Mouse (Mus musculus) c-Kit-negative CD71-positive TER-119-positive erythroid progenitor cells, embryonic 14.5 days (primary cell): ENCODE data around the gene Csl.

Source experiments
- DNase-seq: peaks from one replicate; pipeline ENCODE4 v3.0.0-alpha.2; 2013; ENCODE audit warnings: low read depth, low spot score

Csl gene

GRCm38 (mm10) chr10:99759558-99759957, at the start of gene Csl:
Gene Csl, minus strand, starts transcription at chr10:99759658.
- no peak for DNase-seq

- no peak for DNase-seq
Observed at GRCm38 (mm10) chr10:99789418-99789817, 30.0 kb upstream of the Csl start.

GRCm38 (mm10) chr10:99774228-99775120, 15.0 kb upstream of the Csl start:
- no peak for DNase-seq

GRCm38 (mm10) chr10:99750146-99750545, 9.3 kb downstream of the Csl start:
- DNase-seq = no peak

GRCm38 (mm10) chr10:99748668-99749260, 10.7 kb downstream of the Csl start:
- no peak for DNase-seq

- DNase-seq = no peak
Observed at GRCm38 (mm10) chr10:99748009-99748408, 11.4 kb downstream of the Csl start.

- DNase-seq = no peak
Observed at GRCm38 (mm10) chr10:99741609-99742280, 17.7 kb downstream of the Csl start.

GRCm38 (mm10) chr10:99713129-99713528, 46.3 kb downstream of the Csl start:
- no peak for DNase-seq

GRCm38 (mm10) chr10:99711567-99711966, 47.9 kb downstream of the Csl start:
- no peak for DNase-seq
